Mouse (Mus musculus) left cerebral cortex, adult 8-10 months (tissue): Measurements from ENCODE around the gene Neurl1a. TPM values are rescaled to one million over a fixed set of nuclear protein-coding genes. Genes with fewer than 3 reads are reported as not detected.
A peak's percentile ranks its signal among the peaks of the same experiment; 100 is the strongest.

Experiments
- DNase-seq, 2 experiments: peaks; one replicate each; pipeline ENCODE4 v3.0.0; 2022; ENCODE audit warnings: low spot score in 2 of 2
- total RNA-seq, 4 experiments: library from RNA; stranded (reverse); gene quantifications; 2 replicates each; pipeline ENCODE4 v1.2.4; 2022

The Neurl1a gene
- total RNA-seq, 4 experiments from 2014 or later = 159 to 179 (median 172) TPM

DNA sequence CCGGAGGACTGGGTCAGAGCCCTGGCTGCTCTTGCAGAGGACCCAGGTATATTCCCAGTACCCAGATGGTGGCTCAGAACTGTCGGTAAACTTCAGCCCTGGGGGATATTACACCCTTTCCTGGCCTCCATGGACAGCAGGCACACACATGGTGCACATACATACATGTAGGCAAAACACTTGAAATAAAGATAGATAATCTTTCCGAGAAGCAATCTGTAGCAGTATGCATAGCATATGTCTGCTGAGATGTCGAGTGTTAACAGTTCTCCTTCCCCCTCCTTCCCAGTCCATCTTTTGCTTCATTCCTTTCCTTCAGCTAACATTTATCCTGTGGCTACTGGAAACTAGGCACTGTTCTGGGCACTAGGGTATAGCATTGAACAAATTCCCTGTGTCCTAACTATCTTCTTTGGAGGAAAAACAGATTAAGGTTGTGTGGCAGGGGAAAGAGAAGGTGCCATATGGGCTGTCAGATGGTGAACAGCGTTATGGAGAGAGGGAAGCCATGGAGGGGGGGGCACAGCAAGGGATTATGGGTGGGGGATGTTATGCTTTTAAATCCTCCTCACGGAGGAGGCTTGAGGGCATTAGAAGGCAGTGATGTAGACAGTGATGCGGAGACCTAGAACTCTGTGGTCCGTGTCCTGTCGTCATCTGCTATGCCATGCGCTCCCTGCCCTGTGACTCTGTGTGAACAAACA lies 33.1 kb downstream of the Neurl1a start:
- DNase-seq = no peak

DNA sequence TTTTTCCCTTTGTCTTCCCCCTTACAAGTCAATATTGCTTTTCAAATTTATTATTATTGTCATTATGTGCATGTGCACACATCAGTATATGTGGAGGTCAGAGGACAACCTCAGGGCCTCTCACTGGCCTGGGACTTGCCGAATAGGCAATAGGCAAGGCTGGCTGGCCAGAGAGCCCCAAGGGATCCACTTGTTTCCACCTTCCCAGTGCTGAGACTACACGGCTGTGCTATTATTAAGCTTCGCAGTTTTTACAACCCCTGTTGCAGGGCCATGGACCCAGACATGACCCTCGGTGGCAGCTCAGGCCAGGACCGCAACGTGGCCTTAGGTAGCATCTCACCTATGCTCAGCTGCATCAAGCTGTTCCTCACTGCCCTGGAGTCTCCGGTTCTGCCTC lies 33.8 kb downstream of the Neurl1a start:
- DNase-seq = no peak

DNA sequence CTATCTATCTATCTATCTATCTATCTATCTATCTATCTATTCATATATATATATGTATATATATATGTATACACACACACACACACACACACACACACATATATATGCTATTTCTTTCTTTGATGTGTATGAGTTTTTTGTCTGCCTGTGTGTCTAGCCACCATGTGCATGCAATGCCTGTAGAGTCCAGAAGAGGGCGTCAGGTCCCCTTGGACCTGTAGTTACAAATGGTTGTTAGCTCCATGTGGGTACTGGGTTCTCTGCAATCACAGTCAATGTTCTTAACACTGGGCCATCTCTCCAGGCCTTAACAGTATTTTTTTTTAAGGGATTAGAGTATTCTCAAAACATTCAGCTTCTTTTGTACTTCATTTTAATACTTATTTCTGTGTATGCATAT lies 34.9 kb downstream of the Neurl1a start:
- DNase-seq = no peak

DNA sequence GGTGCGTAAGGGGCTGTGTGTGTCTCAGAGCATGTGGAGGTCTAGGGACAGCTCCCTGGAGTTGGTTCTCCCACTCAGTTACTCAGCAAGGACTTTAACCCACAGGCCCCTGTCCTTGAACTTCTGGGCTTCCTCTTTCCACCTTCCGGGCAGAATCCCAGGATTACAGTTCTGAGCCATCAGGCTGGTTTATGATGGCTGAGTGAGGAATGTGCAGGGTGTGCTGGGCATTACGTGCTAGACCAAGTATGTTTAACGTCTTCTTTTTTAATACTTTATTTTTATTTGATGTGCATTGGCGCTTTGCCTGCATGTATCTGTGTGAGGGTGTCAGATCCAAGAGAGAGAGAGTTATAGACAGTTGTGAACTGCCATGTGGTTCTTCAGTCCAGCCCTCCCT lies 38.1 kb downstream of the Neurl1a start:
- DNase-seq = no peak

DNA sequence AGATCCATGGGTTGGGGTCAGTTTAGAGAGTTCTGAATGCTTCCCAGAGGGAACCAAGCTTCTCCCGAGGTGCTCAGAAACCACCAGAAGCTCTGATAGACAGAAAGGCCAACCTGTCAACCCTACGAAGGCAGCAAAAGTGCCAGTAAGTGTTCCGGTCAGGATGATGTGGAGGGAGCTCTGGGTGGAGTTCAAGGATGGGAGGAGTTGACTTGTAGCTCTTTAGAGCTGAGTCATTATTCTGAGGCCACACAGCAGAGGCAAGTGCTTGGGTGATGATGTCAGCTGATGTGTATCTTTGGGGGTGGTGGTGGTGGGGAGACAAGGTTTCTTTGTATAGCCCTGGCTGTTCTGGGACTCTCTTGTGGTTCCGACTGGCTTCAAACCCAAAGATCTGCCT lies 41.0 kb downstream of the Neurl1a start:
- no peak for DNase-seq

- no peak for DNase-seq
These were observed 41.6 kb downstream of the Neurl1a start for GRCm38 (mm10) chr19:47220232-47220631.

GRCm38 (mm10) chr19:47221006-47221405 lies 42.4 kb downstream of the Neurl1a start:
- DNase-seq = no peak

DNA sequence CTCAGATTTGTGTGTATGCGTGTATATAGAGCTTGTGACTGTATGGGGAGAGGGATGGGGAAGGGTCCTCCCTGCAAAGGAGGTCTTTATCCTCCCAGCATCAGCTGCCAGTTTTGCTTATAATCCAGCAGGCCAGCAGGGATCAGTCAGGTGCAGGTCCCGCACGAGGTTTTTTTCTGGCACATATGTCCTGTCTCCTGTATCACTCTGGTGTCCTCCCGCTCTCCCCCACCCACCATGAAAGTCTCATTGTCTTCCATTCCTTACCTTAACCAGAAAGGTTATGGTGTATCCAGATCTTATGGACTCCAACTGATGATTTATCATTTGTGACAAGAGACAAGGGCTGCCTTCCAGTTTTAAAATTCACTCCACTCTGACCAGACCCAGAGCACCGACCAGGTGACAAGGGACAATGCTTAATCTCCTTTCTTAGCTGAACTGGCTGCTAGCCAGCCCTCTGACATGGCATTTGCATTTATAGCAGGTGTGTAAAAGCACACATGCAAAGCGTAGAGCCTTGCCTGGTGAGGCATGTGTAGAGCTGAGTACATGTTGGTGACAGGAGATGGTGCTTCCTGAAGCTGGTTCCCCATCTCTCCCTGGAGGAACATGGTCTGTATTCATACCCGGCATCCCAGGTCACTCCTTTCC lies 43.0 kb downstream of the Neurl1a start:
- no peak for DNase-seq

GRCm38 (mm10) chr19:47222154-47222840 lies 43.7 kb downstream of the Neurl1a start:
- DNase-seq = peak in 1 of 2 experiments; percentile 61

GRCm38 (mm10) chr19:47222841-47223557 lies 44.4 kb downstream of the Neurl1a start:
- no peak for DNase-seq

DNA sequence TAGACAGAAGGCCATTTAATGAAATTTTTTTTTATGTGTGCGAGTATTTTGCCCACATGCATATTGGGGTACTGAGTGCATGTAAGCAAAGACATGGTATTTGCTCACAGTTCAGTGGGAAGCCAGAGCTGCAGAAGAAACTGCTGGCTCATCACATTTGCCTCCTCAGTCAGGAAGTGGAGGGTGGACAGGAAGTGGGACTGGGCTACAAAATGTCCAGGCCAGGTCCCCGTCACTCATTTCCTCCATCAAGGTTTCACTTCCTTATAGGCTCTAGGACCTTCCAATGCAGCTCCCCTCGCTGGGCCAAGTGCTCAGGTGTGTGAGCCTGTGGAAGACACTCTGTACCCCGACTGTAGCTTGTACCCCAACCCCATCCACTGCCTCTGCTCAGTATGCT lies 46.1 kb downstream of the Neurl1a start:
- no peak for DNase-seq

DNA sequence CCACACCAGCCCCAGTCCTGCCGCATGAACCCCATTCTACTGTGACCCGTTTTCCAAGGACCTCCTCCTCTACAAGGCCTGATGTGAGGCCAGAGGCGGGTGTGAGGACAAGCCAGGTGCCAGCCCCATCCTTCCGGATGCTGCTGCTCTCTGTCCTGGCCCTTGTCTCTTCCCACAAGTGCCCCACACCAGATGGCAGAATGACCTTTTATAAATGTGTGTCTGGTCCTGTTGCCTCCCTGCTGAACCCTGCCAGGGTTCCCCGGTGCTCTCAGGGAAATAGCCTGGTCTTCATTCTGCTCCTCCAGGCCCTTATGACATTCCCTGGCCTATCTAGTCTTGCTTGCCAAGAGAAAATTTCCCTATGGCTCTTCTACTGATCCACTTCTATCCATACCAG lies 47.2 kb downstream of the Neurl1a start:
- DNase-seq = no peak

DNA sequence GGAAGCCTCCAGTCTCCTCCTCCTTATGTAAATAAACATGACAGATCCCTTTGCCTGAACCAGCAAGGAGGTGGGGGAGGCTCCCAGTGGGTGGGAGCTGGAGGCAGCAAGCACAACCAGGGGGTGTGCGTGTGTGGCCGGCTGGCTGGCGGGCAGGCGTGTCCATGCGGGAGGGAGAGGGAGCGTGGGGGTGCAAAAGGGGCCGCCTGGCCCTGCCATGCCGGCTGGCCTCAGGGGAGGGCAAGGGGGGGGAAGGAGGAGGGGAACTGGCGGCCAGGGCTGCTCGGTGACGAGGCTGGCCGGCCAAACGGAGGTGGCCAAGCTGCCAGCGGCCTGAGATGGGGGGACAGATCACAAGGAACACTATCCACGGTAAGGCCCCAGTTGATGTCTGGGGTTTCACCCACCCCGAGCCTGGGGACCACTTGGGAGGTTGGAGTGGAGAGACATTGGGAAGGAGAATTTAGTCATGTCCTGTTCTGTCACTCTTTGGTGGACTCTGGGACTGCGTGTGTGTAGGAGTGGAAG lies 50.2 kb downstream of the Neurl1a start:
- DNase-seq = peak in 1 of 2 experiments; percentile 74

DNA sequence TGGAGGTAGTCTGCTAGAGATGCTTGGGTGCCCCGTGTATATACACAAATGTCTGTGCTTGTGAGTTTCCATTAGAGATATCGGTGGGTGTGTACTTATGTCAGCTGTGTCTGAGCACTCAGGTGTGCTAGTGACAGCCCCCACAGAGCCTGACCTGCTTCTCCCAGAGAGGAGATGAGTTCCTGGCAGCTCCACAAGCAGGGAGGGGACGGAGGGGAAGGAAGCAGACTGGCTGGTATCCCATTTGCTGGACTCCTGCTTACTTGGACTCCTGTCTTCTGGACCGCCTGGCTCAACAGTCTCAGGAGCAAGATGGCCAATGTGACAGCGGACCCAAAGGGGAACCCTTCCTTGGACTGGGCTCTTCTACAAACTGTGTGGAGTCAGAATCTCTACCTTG lies 50.8 kb downstream of the Neurl1a start:
- DNase-seq = no peak

DNA sequence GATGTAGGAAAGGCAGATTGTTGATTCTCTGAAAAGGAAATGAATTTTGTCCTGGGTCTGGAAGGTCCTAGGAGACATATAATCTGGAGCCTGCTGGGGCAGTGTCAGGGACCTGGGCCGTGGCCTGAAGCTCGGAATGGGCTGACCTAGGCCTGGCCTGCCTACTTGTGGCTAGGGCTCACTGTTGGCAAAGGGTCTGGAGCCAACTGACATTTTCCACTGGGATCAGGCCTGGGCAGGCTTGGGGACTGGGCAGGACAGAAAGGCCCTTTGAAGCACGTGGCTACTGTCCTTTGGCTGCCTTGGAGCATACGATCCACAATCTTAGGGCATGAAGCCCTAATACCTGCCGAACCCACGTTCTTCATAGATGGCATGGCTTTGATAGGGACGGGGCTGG lies 51.5 kb downstream of the Neurl1a start:
- DNase-seq = no peak

GRCm38 (mm10) chr19:47230682-47231081 lies 52.1 kb downstream of the Neurl1a start:
- DNase-seq = no peak

DNA sequence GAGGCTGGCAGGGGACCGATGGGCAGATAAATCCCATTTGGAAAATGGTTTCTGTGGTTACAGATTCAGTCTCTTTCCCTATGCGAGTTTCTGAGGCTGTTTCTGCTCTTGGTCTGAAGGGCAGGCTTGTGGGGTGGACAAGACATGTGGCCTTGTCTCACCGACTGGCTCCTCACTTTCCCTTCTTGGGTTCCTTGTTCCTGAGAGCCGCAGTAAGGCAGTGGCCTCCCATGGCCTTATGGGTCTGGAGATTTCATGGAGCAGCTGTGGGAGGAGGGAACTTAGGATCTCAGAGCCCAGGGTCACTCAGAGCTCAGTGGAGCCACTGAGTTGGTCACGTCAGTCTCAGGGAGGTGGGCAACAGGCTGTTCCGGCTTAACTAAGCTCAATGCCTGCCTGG lies 52.8 kb downstream of the Neurl1a start:
- no peak for DNase-seq

DNA sequence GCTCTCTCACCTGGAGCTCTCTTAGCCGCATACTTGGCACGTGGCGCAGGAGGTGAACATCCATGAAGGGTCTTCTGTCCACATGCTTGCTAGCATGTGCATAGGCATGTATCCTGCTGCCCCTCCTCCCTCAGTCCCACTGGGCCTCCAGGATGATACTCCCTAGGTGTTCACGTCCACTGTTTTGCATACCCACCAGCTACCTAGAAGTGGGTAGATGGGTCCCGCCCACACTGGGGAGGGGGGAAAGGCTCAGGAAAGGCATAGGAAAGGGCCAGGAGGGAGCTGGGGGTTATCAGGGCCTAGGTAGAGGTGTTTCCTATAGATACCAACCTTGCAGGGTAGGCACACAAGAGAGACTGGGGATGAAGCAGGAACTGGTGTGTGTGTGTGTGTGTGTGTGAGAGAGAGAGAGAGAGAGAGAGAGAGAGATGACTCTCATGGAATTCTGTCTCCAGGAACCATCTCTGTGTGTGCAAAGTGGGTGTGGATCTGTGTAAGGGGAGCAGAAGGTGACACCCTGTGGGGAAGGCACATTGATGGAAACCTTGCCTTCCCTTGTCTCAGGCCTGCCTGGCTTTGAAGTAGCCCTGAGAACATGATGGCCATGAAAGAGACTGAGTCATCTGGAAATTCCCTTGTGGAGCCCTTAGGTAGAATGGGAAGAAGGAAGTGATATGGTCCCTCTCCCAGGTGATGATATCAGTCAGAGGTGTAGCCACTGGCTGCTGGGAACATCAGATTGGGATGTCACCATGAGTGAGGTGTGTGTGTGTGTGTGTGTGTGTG lies 53.7 kb downstream of the Neurl1a start:
- no peak for DNase-seq

DNA sequence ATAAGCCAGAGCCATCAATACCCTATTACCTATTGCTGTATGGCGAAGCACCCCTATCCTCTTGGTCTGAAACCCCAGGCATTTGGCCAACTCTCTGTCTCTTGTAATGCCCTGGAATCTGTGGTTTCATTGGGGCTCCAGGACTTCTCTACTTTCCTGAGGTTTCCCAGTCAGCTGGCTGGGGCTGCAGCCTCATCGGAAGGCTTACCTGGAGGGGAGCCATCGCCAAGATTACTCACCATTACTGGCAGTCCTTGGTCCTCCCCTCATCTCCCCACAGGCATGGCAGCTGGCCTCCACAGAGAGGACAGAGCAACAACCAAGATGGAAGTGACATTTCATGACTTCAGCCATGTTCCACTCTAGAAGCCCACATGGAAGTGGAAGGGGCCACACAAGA lies 54.5 kb downstream of the Neurl1a start:
- DNase-seq = no peak

GRCm38 (mm10) chr19:47240076-47240475 lies 61.5 kb downstream of the Neurl1a start:
- no peak for DNase-seq

GRCm38 (mm10) chr19:47240957-47241356 lies 62.3 kb downstream of the Neurl1a start:
- no peak for DNase-seq
